Mouse (Mus musculus) thymus, adult 2 months (tissue): Measurements from ENCODE around the gene Draxin.

Source experiments
- CTCF ChIP-seq: fragments of 200-500 bp; IDR thresholded peaks from 2 replicates; pipeline ENCODE4 v1.5.1; 2012; ENCODE audit warnings: mild to moderate bottlenecking, control low read depth, low read length, moderate library complexity, borderline replicate concordance; ENCODE audit not compliant: control insufficient read depth, poor library complexity, insufficient read depth; ENCODE audit errors: extremely low read depth
- POLR2A ChIP-seq: fragments of 200-500 bp; IDR thresholded peaks from 2 replicates; pipeline ENCODE4 v1.6.1; 2012; ENCODE audit warnings: mild to moderate bottlenecking, low read length, control low read depth, moderate library complexity; ENCODE audit not compliant: control insufficient read depth, poor library complexity, insufficient read depth; ENCODE audit errors: extremely low read depth

DNA sequence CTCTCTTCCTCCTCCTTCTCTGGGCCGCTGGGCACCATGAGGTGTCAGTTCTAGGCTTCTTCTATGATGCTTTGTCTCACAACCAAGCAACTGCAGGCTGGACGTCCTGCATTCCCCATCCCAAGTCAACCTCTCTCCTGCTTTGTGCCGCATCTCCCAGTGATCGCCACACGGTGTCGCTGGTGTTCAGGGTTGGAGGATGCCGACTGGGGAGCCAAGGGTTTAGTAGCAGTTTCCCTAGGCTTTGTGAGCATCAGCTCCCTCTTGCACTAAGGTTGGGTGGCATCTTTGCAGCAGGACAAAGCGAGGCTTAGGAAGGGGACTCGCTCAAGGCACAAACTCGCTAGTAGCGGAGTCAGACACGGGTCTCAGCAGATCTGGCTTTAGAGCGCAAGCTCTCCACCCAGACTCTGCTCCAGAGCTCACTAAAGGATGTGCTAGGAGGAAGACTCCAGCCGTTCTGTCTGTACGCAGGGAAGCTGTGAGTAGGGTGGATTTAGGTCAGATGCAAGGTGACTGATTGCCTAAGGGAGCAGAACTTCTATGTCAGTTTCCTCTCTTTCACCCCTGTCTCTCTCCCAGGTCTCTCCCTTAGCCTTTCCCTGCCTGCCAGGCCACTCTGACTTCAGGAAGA, 15.6 kb downstream of the Draxin start:
- TF ChIP-seq CTCF (peak; percentile 97), POLR2A (no peak)
